Mouse (Mus musculus): Measurements from ENCODE around the gene Slc25a21.

DNA sequence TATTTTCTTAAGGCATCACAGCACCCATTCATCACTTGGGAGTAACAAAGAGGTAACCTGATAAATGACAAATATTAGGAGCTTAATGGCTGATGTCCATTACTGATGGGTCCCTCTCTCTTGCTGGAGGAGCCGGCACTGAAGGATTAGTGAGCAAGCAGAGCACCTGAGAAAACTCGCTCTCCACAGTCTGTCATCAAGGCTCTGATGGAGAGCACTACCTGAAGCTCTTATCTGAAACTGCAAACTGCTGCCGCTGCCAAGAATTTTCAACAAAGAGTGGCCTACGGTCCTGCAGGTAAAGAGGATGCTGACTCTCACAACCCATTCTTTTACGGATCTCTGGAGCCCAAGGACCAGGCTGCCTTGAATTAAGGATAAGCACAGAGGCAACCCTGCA is 372.6 kb downstream of the Slc25a21 start:
- TF ChIP-seq POLR2A (IDR thresholded peaks at IDR 0.05; ENCODE audit: borderline replicate concordance, control insufficient read depth, low read depth, low read length) (no peak), CTCF (IDR thresholded peaks at IDR 0.05; ENCODE audit: control insufficient read depth, insufficient read depth, low read length) (no peak)

Data from bone marrow, adult 2 months (tissue).